Mouse (Mus musculus) fibroblast of lung, adult 2 months (primary cell): ENCODE measurements around the gene Fmnl1.

Experiments
- DNase-seq: peaks from one replicate; pipeline ENCODE4 v3.0.0-alpha.2; 2011; ENCODE audit warnings: low read depth

The Fmnl1 gene

GRCm38 (mm10) chr11:103170494-103171285 lies at the start of gene Fmnl1:
Fmnl1 (plus strand) TSS chr11:103171107.
- DNase-seq: no peak

GRCm38 (mm10) chr11:103131701-103132575 lies 39.0 kb upstream of the Fmnl1 start, which contains the start of gene Hexim2:
Hexim2 (plus strand) TSS chr11:103132429.
- no peak for DNase-seq

- peak; percentile 99 for DNase-seq
These were observed 38.1 kb upstream of the Fmnl1 start for GRCm38 (mm10) chr11:103132576-103133455.

GRCm38 (mm10) chr11:103133456-103134185 lies 37.3 kb upstream of the Fmnl1 start:
- DNase-seq: no peak

- DNase-seq: peak; percentile 82
These were observed 36.7 kb upstream of the Fmnl1 start for GRCm38 (mm10) chr11:103134221-103134620.

- DNase-seq: no peak
These were observed 34.8 kb upstream of the Fmnl1 start for GRCm38 (mm10) chr11:103136039-103136577.

- no peak for DNase-seq
These were observed 30.8 kb upstream of the Fmnl1 start for GRCm38 (mm10) chr11:103139951-103140762.

- no peak for DNase-seq
These were observed 30.2 kb upstream of the Fmnl1 start for GRCm38 (mm10) chr11:103140763-103141100.

GRCm38 (mm10) chr11:103141101-103141943 lies 29.6 kb upstream of the Fmnl1 start:
- DNase-seq: no peak

- DNase-seq: no peak
These were observed 29.0 kb upstream of the Fmnl1 start for GRCm38 (mm10) chr11:103141944-103142255.

GRCm38 (mm10) chr11:103142441-103143182 lies 28.3 kb upstream of the Fmnl1 start:
- DNase-seq: no peak

- no peak for DNase-seq
These were observed 26.3 kb upstream of the Fmnl1 start for GRCm38 (mm10) chr11:103144309-103145285.

- no peak for DNase-seq
These were observed 24.5 kb upstream of the Fmnl1 start for GRCm38 (mm10) chr11:103146386-103146785.

- DNase-seq: no peak
These were observed 23.1 kb upstream of the Fmnl1 start for GRCm38 (mm10) chr11:103147766-103148165.

- no peak for DNase-seq
These were observed 21.1 kb upstream of the Fmnl1 start for GRCm38 (mm10) chr11:103149771-103150170.

- DNase-seq: peak; percentile 81
These were observed 12.1 kb upstream of the Fmnl1 start for GRCm38 (mm10) chr11:103158621-103159478.
